Mouse (Mus musculus) hindbrain, embryonic 13.5 days (tissue): ENCODE measurements around the gene Rnf215. TPM values are rescaled to one million over a fixed set of nuclear protein-coding genes. Genes with fewer than 3 reads are reported as not detected.

ENCODE experiments used
- ATAC-seq: fragments of 200-750 bp; cut with Nextera tagmentation; 2 replicates; pipeline ENCODE4 v1.8.0; 2017; ENCODE audit warnings: moderate TSS enrichment; ENCODE audit not compliant: low FRiP score
- H3K27ac ChIP-seq: fragments of 300-500 bp; sonication (generic); 2 replicates; pipeline ENCODE4 v1.5.1; 2015; ENCODE audit warnings: inconsistent platforms, mild to moderate bottlenecking, moderate library complexity
- H3K27me3 ChIP-seq: fragments of 300-500 bp; sonication (generic); 2 replicates; pipeline ENCODE4 v1.6.1; 2015; ENCODE audit warnings: mild to moderate bottlenecking, inconsistent platforms
- H3K36me3 ChIP-seq: fragments of 300-500 bp; sonication (generic); 2 replicates; pipeline ENCODE4 v1.6.1; 2015; ENCODE audit warnings: mild to moderate bottlenecking, inconsistent platforms
- H3K4me1 ChIP-seq: fragments of 300-500 bp; sonication (generic); replicated peaks from 2 replicates; pipeline ENCODE4 v1.6.1; 2015; ENCODE audit warnings: inconsistent platforms
- H3K4me2 ChIP-seq: fragments of 300-500 bp; sonication (generic); 2 replicates; pipeline ENCODE4 v1.6.1; 2015; ENCODE audit warnings: inconsistent platforms, mild to moderate bottlenecking, moderate library complexity
- H3K4me3 ChIP-seq: fragments of 300-500 bp; sonication (generic); 2 replicates; pipeline ENCODE4 v1.5.1; 2015; ENCODE audit warnings: mild to moderate bottlenecking, inconsistent platforms
- H3K9ac ChIP-seq: fragments of 300-500 bp; sonication (generic); 2 replicates; pipeline ENCODE4 v1.6.1; 2015; ENCODE audit warnings: mild to moderate bottlenecking, inconsistent platforms
- H3K9me3 ChIP-seq: fragments of 300-500 bp; sonication (generic); 2 replicates; pipeline ENCODE4 v1.6.1; 2016; ENCODE audit warnings: inconsistent platforms
- WGBS: fragments of 180-500 bp; shearing (Covaris S2); methylation state at CpG from one replicate; pipeline ENCODE4 v1.1.7; 2015; 5-methylcytosine and 5-hydroxymethylcytosine counted together
- polyA plus RNA-seq: library from polyadenylated mRNA; unstranded; fragments of >200 nt; fragmentation: Nextera tagmentation; extraction: Ambion mirVana; gene quantifications from 2 replicates; pipeline ENCODE4 v1.2.1, GENCODE M21; 2015

The Rnf215 gene
- polyA plus RNA-seq, 1 experiment from 2014 or later: 44.0 TPM

DNA sequence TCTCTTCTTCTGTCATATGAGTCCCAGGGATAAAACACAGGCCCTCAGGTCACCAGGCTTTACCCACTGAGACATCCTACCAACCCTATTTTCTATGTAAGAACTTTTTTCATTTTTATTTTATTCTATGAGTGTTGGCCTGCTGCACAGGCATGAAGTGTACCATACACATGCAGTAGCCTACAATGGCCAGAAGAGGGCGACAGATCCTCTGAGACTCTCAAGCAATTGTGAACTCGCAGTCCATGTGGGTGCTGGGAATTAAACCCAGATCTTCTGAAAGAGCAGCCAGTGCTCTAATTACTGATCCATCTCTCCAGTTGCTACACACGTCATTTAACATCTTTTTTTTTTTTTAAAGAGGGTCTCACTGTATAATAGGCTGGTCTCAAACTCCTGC is 1.6 kb upstream of the Rnf215 start:
- H3K27me3 ChIP-seq: no peaks in the 10 kb centered on the region
- H3K4me1 ChIP-seq: peaks cover 33% of the 10 kb centered on the region
- H3K4me3 ChIP-seq: no peak overlapping the region
- H3K36me3 ChIP-seq: peaks cover 15% of the 10 kb centered on the region
- H3K27ac ChIP-seq: no peak overlapping the region
- 59% methylated on average over 3 of the region's 3 CpGs for WGBS
- no peaks in the 10 kb centered on the region for H3K9me3 ChIP-seq
- no peak for ATAC-seq
- H3K4me2 ChIP-seq: no peak overlapping the region
- no peak overlapping the region for H3K9ac ChIP-seq

DNA sequence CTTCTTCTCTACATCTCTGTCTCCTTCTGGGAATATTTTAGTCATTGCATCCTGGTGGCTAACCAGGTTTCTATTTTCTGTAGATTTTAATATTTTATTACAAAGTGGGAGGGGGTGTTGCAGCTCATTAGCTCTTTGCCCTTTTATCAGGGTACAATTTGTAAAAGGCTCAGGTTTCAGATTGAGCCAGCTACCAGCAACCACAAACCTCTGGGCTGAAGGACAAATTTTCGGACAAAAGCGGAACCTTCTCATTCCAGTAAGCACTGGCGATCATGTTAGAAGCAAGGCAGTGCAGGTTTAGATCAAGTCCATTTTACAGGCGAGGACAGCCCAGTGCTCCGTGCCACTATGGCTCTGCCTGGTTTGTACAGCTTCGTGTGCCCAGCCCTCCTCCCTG is 602 bp upstream of the Rnf215 start:
- Histone ChIP-seq H3K4me3 (peak overlapping the region; percentile 83; the same call in 1 of the 2 replicates), H3K9me3 (no peaks in the 10 kb centered on the region), H3K4me1 (peaks cover 33% of the 10 kb centered on the region), H3K27me3 (no peaks in the 10 kb centered on the region), H3K9ac (peak overlapping the region; percentile 97; the same call in 1 of the 2 replicates), H3K27ac (peak overlapping the region; percentile 93; the same call in 1 of the 2 replicates), H3K36me3 (peaks cover 24% of the 10 kb centered on the region), H3K4me2 (peak overlapping the region; percentile 79; the same call in 1 of the 2 replicates)
- no peak for ATAC-seq
- WGBS: 63% methylated on average over 6 of the region's 6 CpGs

DNA sequence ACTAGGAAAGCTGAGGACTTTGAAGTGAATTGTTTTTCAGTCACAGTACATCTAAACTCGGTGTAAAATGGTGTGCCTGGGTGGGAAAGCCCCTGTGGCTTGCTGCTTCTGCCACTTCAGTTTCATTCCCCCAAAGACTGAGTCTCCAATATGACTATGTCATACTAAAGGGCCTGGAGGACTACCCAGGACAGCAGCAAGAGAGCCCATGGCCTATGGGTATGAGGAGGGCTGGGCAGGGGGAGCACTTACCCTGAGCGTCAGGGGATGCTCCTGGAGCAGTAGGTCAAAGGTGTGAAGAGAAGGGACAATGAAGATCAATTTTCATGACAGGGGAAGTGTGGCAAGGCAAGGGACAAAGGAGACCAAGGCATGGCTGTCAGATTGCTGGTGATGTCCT is 4.0 kb downstream of the Rnf215 start:
- no peak for ATAC-seq
- H3K27me3 ChIP-seq: no peaks in the 10 kb centered on the region
- no peaks in the 10 kb centered on the region for H3K9me3 ChIP-seq
- peak overlapping the region; percentile 31; the same call in 1 of the 2 replicates for H3K9ac ChIP-seq
- WGBS: 67% methylated on average over 2 of the region's 2 CpGs
- H3K4me1 ChIP-seq: peaks cover 33% of the 10 kb centered on the region
- H3K36me3 ChIP-seq: peaks cover 69% of the 10 kb centered on the region
- H3K4me3 ChIP-seq: no peak overlapping the region
- H3K27ac ChIP-seq: no peak overlapping the region
- no peak overlapping the region for H3K4me2 ChIP-seq

DNA sequence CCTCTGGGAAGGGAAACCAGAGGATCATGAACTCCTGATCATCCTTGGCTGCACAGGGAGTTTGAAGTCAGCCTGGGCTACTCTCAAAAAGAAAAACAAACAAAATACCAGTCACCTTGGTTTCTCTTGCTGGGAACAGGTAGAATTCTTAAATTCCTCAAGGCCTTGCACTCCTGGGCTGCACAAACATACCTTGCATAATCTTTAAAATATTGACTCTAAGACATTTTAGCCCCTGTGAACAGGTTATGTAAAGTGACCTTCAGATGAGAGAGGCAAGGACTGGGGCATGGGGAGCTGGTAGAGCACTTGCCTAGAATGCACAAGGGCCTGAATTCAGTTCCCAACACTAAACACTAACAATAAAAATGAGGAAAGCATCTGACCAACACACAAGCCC is 6.5 kb downstream of the Rnf215 start:
- Histone ChIP-seq H3K27ac (no peak overlapping the region), H3K36me3 (peaks cover 77% of the 10 kb centered on the region), H3K4me3 (no peak overlapping the region), H3K27me3 (no peaks in the 10 kb centered on the region), H3K4me1 (peaks cover 19% of the 10 kb centered on the region), H3K9me3 (no peaks in the 10 kb centered on the region), H3K9ac (no peak overlapping the region), H3K4me2 (no peak overlapping the region)
- no peak for ATAC-seq

DNA sequence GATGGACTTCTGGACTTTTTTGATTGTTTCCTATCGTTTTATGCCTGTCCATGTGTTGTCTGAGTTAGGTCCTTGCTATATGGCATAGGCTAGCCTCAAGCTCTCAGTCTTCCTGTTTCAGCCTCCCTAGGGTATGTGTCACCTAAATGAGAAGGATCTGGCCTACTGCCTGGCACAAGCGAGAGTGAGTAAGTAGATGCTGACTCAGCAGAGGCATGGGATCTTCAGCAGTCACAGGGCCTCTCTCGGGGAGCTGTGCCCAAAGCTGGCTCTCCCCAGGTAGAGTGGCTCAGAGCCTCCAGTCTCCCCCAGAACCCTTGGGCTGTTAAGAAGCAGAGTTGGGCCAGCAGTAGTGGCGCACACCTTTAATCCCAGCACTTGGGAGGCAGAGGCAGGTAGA is 7.3 kb downstream of the Rnf215 start:
- no peak for ATAC-seq
- Histone ChIP-seq H3K27me3 (no peaks in the 10 kb centered on the region), H3K4me2 (no peak overlapping the region), H3K36me3 (peaks cover 73% of the 10 kb centered on the region), H3K9ac (no peak overlapping the region), H3K4me3 (no peak overlapping the region), H3K27ac (no peak overlapping the region), H3K4me1 (peaks cover 11% of the 10 kb centered on the region), H3K9me3 (no peaks in the 10 kb centered on the region)
- 91% methylated on average over 4 of the region's 4 CpGs for WGBS

DNA sequence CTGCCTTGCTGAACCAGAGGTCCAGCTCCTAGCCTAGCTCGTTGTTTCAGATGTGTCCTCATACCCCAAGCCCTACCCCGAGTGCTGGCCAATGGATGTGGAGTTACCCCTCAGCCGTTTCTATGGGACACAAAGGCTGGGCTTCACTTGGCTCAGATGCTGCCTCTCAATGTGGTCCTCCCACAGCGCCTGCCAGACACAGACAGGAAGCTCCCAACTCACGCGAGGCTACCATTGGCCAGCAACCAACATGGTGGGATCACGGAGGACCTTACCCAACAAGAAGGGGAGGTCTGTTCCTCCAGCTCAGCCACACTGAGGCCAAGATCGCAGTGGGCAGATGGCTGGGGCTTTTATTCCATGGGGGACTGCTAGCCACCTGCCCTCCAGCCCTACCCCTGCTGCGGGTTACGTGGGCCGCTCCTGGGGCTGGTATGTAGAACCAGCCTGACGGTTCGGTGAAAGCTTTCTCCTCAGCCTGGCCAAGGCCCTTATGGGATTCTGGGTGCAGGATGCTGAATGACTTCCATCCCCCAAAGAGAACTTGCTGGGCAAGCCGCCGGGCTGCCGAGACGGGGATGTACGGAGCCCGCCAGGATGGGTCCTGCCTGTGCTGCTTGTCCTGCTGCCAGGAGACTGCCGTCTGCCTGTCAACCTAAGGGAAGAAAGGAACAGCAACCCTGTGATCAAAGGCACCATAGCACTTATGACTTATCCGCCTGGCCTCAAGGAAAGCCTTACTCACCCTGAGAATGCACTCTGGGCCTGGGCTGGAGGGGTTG is 8.5 kb downstream of the Rnf215 start:
- Histone ChIP-seq H3K4me3 (no peak overlapping the region), H3K27me3 (no peaks in the 10 kb centered on the region), H3K9ac (no peak overlapping the region), H3K4me2 (no peak overlapping the region), H3K9me3 (no peaks in the 10 kb centered on the region), H3K27ac (peak overlapping the region; percentile 4; the same call in 1 of the 2 replicates), H3K36me3 (peaks cover 66% of the 10 kb centered on the region), H3K4me1 (no peaks in the 10 kb centered on the region; the same call in 1 of the 2 replicates)
- no peak for ATAC-seq
- WGBS: 92% methylated on average over 21 of the region's 21 CpGs

DNA sequence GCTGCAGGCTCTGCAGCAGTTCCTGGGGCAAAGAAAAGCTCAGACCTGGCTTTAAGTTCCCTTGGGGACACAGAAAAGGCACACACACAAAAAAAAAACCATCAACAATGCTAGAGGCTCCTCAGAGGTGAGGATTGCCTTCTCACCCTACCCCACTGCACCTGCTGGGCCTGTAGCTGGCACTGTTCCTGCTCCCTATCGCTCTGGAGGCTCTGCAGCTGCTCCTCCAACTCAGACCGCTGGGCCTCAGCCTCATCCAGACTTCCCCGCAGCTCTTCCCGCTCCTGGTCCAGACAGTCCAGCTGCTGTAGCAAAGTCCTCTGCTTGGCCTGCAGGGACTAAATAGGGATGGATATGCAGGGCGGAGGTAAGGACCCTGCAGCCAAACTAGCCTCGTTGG is 11.4 kb downstream of the Rnf215 start:
- Histone ChIP-seq H3K4me1 (no peaks in the 10 kb centered on the region), H3K27ac (no peak overlapping the region), H3K9ac (peak overlapping the region; percentile 35; the same call in 1 of the 2 replicates), H3K36me3 (peaks cover 37% of the 10 kb centered on the region), H3K4me2 (no peak overlapping the region), H3K27me3 (no peaks in the 10 kb centered on the region), H3K4me3 (no peak overlapping the region), H3K9me3 (no peaks in the 10 kb centered on the region)
- WGBS: 78% methylated on average over 6 of the region's 6 CpGs
- no peak for ATAC-seq

DNA sequence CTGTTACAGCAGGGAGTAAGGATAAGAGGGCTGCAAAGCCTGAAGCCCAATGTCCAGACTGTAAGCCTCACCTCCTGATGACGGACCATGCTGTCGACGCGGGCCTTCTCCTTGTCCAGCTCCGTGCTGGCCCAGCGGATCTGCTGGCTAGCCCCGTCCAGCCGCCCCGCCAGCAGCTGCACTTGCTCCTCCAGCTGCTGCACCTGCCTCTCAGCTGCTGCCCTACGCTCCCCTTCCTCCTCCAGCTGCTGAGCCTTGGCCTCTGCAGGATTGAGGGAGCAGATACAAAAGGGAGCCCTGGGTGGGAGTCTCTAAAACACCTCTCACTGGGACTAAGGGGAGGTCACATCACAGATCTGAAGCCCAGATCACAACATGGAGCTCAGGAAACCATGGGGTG is 12.1 kb downstream of the Rnf215 start:
- Histone ChIP-seq H3K9ac (0 out of 2 replicates have a peak overlapping the region, but pooled peaks have one; percentile 5), H3K4me3 (no peak overlapping the region), H3K4me1 (no peaks in the 10 kb centered on the region), H3K27me3 (no peaks in the 10 kb centered on the region), H3K27ac (no peak overlapping the region), H3K36me3 (peaks cover 30% of the 10 kb centered on the region), H3K9me3 (no peaks in the 10 kb centered on the region), H3K4me2 (no peak overlapping the region)
- WGBS: 79% methylated on average over 10 of the region's 10 CpGs
- ATAC-seq: no peak

DNA sequence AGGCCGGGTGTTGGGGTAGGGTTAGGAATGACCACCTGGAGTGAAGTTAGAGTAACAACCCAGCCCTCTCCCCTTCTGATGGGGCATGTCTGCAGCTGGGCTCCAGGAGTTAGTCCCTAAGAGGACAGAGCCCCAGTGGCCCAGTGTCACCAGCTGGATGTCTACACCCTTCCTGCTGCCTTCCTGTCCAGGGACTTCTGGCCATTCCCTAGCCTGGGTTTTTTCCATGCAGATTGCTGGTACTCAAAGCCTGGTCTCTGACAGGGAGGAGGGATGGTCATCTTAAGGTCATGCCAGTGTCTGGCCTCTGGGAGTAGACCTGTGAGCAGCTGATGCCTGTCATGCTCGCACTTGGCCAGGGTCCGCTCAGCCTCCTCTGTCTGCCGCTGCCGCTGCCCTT is 13.1 kb downstream of the Rnf215 start:
- Histone ChIP-seq H3K4me2 (no peak overlapping the region), H3K9ac (no peak overlapping the region), H3K4me3 (no peak overlapping the region), H3K36me3 (peaks cover 20% of the 10 kb centered on the region), H3K27ac (no peak overlapping the region), H3K27me3 (no peaks in the 10 kb centered on the region), H3K9me3 (no peaks in the 10 kb centered on the region), H3K4me1 (no peaks in the 10 kb centered on the region)
- ATAC-seq: no peak
- 91% methylated on average over 5 of the region's 5 CpGs for WGBS

DNA sequence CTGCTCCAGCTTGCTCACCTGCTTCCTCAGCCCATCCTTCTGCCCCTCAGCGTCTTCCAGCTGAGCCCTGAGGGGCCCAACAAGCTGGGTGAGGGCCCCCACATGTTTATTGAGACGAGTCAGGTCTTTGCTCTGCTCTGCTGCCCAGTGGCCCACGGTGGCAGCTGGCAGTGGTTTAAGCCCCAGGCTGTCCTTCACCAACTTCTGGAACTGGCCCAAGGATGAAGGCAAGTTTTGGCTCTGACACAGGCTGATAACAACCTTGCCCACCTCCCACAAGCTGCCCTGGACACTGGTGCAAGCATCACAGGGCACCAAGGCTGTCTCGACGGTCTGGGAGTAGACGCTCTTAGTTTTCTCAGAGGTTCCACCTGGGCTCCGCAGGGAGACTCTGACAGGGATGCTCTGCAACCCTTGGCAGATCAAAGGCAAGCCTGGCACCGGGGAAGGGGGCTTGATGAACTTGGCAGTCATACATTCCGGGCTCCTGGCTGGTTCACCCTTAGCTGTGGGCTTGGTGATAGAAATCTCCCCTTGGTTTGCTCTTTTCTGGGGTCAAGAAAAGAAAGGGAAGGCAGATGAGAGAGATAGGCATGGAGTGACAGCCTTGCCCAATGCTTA is 13.6 kb downstream of the Rnf215 start:
- H3K4me1 ChIP-seq: no peaks in the 10 kb centered on the region
- H3K4me2 ChIP-seq: no peak overlapping the region
- ATAC-seq: no peak
- H3K27me3 ChIP-seq: no peaks in the 10 kb centered on the region
- H3K4me3 ChIP-seq: no peak overlapping the region
- WGBS: 84% methylated on average over 9 of the region's 9 CpGs
- no peak overlapping the region for H3K9ac ChIP-seq
- H3K9me3 ChIP-seq: no peaks in the 10 kb centered on the region
- H3K36me3 ChIP-seq: peaks cover 15% of the 10 kb centered on the region
- no peak overlapping the region for H3K27ac ChIP-seq

DNA sequence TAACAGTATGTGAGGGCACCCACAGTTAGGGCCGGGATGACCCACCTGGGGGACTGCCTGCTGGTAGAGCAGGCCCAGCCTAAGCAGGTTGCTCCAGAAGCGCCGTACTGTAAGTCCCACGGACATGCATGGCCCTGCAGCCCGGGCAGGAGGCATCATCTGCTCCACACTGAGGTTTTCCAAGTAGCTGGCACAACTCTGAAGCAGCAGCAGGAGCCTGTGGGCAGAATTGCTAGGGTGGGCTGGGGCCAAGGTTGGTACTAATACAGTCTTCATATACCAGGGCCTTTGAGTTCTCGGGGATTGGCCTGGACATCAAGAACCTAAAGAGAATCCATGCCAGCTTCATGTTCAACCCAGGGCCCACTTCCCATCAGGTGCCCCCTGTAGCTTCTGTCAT is 14.9 kb downstream of the Rnf215 start:
- H3K4me3 ChIP-seq: no peak overlapping the region
- no peak overlapping the region for H3K9ac ChIP-seq
- H3K36me3 ChIP-seq: 0 out of 2 replicates have a peak, but pooled peaks cover 4% of the 10 kb centered on the region
- H3K4me1 ChIP-seq: no peaks in the 10 kb centered on the region
- H3K27ac ChIP-seq: no peak overlapping the region
- no peaks in the 10 kb centered on the region for H3K9me3 ChIP-seq
- no peak for ATAC-seq
- WGBS: 85% methylated on average over 6 of the region's 6 CpGs
- H3K4me2 ChIP-seq: no peak overlapping the region
- H3K27me3 ChIP-seq: no peaks in the 10 kb centered on the region

DNA sequence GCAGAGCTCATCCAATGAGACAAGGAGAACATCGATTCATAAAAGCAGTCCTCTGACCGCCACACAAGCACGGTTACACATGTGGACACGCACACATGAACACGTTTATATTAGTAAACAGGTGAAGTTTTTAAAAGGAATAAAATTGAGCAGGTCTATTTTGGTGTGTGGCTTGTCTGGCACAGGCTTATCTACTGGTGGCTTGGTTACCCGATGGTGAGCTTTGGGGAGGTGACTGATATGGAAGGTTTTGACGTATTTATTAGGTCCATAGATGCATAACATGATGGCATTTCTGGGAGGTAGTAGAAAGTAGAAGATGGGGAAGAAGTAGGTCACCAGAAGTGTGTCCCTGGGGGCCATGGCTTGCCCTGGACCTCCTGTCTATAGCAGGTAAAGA is 18.7 kb downstream of the Rnf215 start:
- WGBS: 95% methylated on average over 7 of the region's 7 CpGs
- Histone ChIP-seq H3K27ac (no peak overlapping the region), H3K4me1 (peaks cover 12% of the 10 kb centered on the region; the same call in 1 of the 2 replicates), H3K36me3 (no peaks in the 10 kb centered on the region), H3K4me3 (no peak overlapping the region), H3K27me3 (no peaks in the 10 kb centered on the region), H3K9me3 (no peaks in the 10 kb centered on the region), H3K9ac (no peak overlapping the region), H3K4me2 (no peak overlapping the region)
- ATAC-seq: no peak

DNA sequence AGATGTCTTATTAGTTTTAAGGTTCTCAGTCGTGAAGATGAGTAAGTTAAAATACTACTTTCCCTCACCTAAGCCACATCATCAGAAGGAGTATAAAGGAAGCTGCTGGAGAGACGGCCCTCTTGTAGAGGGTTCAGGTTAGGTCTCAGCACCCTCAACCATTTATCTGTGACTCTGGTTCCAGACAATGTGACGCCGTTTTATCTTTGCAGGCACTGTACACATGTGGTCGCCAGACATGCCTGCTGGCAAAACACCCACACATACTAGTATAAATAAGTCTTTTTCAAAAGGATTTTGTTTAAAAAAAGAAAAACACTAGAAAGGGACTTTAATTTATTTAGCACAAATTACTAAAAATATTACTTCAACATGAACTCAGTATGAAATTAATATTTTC is 20.6 kb downstream of the Rnf215 start:
- ATAC-seq: no peak
- Histone ChIP-seq H3K4me2 (no peak overlapping the region), H3K9ac (no peak overlapping the region), H3K36me3 (no peaks in the 10 kb centered on the region), H3K27me3 (no peaks in the 10 kb centered on the region), H3K4me1 (peaks cover 25% of the 10 kb centered on the region), H3K27ac (no peak overlapping the region), H3K9me3 (no peaks in the 10 kb centered on the region), H3K4me3 (no peak overlapping the region)
- WGBS: 75% methylated on average over 5 of the region's 5 CpGs
